Mouse (Mus musculus) liver, embryonic 15.5 days (tissue): Measurements from ENCODE around the gene Ccdc183. TPM values are rescaled to one million over a fixed set of nuclear protein-coding genes. Genes with fewer than 3 reads are reported as not detected.

Experiments used
- ATAC-seq: fragments of 200-750 bp; cut with Nextera tagmentation; 2 replicates; pipeline ENCODE4 v1.8.0; 2017; ENCODE audit warnings: moderate number of reproducible peaks, mild to moderate bottlenecking, moderate library complexity; ENCODE audit not compliant: insufficient read depth
- H3K27ac ChIP-seq: fragments of 300-500 bp; sonication (generic); replicated peaks from 2 replicates; pipeline ENCODE4 v1.5.1; 2015; ENCODE audit warnings: mild to moderate bottlenecking, inconsistent platforms
- H3K27me3 ChIP-seq: fragments of 300-500 bp; sonication (generic); 2 replicates; pipeline ENCODE4 v1.6.1; 2015; ENCODE audit warnings: mild to moderate bottlenecking, inconsistent platforms
- H3K36me3 ChIP-seq: fragments of 300-500 bp; sonication (generic); replicated peaks from 2 replicates; pipeline ENCODE4 v1.6.1; 2015; ENCODE audit warnings: moderate library complexity, mild to moderate bottlenecking, inconsistent platforms
- H3K4me1 ChIP-seq: fragments of 300-500 bp; sonication (generic); replicated peaks from 2 replicates; pipeline ENCODE4 v1.6.1; 2015; ENCODE audit warnings: inconsistent platforms
- H3K4me2 ChIP-seq: fragments of 300-500 bp; sonication (generic); 2 replicates; pipeline ENCODE4 v1.6.1; 2015; ENCODE audit warnings: moderate library complexity, mild to moderate bottlenecking, inconsistent platforms
- H3K4me3 ChIP-seq: fragments of 300-500 bp; sonication (generic); replicated peaks from 2 replicates; pipeline ENCODE4 v1.5.1; 2015; ENCODE audit warnings: mild to moderate bottlenecking, inconsistent platforms
- H3K9ac ChIP-seq: fragments of 300-500 bp; sonication (generic); 2 replicates; pipeline ENCODE4 v1.6.1; 2015; ENCODE audit warnings: moderate library complexity, mild to moderate bottlenecking, inconsistent platforms
- H3K9me3 ChIP-seq: fragments of 300-500 bp; sonication (generic); replicated peaks from 2 replicates; pipeline ENCODE4 v1.6.1; 2016; ENCODE audit warnings: inconsistent platforms
- WGBS: fragments of 180-500 bp; shearing (Covaris S2); methylation state at CpG from one replicate; pipeline ENCODE4 v1.1.7; 2015; ENCODE audit warnings: mixed read lengths; ENCODE audit not compliant: insufficient replicate concordance; 5-methylcytosine and 5-hydroxymethylcytosine counted together
- polyA plus RNA-seq: library from polyadenylated mRNA; unstranded; fragments of >200 nt; fragmentation: Nextera tagmentation; extraction: Ambion mirVana; gene quantifications from 2 replicates; pipeline ENCODE4 v1.2.1, GENCODE M21; 2015

Gene Ccdc183
- polyA plus RNA-seq, 1 experiment from 2014 or later, result 0.06 TPM

DNA sequence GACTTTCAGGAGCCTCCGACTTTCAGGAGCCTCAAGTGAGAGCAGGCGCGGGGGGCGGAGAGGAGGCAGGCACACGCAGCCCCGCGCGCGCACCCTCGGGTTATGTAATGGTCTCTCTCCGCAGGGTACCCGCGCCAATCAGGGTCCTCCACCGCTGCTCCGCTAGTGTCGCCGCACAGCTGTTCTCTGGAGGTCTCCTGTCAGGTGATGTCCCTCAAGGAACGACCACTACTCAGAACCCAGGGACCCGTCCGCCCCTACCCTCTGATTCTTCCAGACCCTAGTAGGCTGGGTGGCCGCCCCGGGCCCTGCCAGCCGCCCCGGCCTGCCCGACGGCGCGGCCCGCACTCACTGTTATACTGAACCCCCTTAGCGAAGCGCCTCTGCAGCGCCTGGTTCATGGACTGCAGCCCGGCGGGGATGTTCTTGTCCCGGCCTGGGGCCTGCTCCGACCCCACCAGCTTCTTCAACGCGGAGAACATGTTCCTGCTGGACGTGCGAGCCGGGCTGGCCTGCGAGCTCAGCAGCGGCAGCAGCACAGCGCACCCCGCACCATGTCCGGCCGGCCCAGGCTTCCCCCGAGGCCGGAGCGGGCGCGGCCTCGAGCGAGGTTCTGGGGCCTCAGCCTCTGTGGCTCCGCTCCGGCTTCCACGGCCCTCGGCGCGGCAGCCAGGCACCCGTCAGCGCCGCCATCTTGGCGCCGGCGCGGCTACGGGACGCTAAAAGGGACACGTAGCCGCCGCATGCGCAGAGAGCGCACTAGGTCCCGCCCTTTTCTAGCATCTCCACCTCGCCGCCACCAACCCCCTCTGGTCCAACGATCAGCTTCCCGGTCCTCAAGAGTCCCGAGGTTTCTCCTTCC is 9.5 kb downstream of the Ccdc183 start, which contains the start of gene Rabl6:
Gene Rabl6 (minus strand): TSS at position 761 of the 862 bp plus-strand sequence.
- WGBS, result under 1% methylated on average over 80 of the region's 80 CpGs
- peak within 1 kb of the TSS; percentile 86 for H3K27ac ChIP-seq
- peaks cover 6% of the 10 kb centered on the region; the same call in 1 of the 2 replicates for H3K27me3 ChIP-seq
- H3K4me1 ChIP-seq, result peaks cover 31% of the 10 kb centered on the region
- peak; percentile 79 for ATAC-seq
- peak within 1 kb of the TSS; percentile 80 for H3K4me2 ChIP-seq
- H3K36me3 ChIP-seq, result peaks cover 5% of the 10 kb centered on the region
- H3K4me3 ChIP-seq, result peak within 1 kb of the TSS; percentile 89
- H3K9ac ChIP-seq, result peak within 1 kb of the TSS; percentile 91
- H3K9me3 ChIP-seq, result no peaks in the 10 kb centered on the region

DNA sequence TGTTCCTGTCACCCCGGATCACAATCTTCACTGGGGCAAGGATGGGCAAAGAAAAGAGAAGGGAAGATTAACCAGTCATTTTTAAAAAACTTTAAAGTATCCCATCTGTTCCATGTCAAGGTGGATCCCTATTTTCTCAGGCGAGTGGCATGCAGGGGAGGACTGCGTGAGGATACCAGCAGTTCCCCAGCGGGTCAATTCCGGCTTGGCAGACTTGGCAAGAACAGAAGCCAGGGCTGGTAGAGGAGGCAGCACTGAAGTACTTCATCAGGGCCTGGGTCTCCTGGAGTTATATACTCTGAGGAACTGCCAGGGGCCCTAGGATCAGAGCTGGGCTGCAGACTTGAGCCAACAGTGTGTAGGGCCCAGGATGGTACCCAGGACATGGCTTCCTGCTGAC is 15.0 kb downstream of the Ccdc183 start:
- H3K4me3 ChIP-seq, result no peak overlapping the region
- no peak for ATAC-seq
- no peaks in the 10 kb centered on the region for H3K9me3 ChIP-seq
- H3K27me3 ChIP-seq, result no peaks in the 10 kb centered on the region
- H3K9ac ChIP-seq, result no peak overlapping the region
- H3K36me3 ChIP-seq, result peaks cover 60% of the 10 kb centered on the region
- H3K27ac ChIP-seq, result no peak overlapping the region
- no peak overlapping the region for H3K4me2 ChIP-seq
- H3K4me1 ChIP-seq, result peaks cover 36% of the 10 kb centered on the region
- 79% methylated on average over 5 of the region's 5 CpGs for WGBS

- H3K27me3 ChIP-seq, result no peaks in the 10 kb centered on the region
- peaks cover 84% of the 10 kb centered on the region for H3K36me3 ChIP-seq
- H3K9me3 ChIP-seq, result no peaks in the 10 kb centered on the region
- no peak overlapping the region for H3K4me3 ChIP-seq
- peaks cover 19% of the 10 kb centered on the region for H3K4me1 ChIP-seq
- H3K9ac ChIP-seq, result no peak overlapping the region
- ATAC-seq, result peak; percentile 69
- peak overlapping the region; percentile 19; the same call in 1 of the 2 replicates for H3K27ac ChIP-seq
- no peak overlapping the region for H3K4me2 ChIP-seq
- 67% methylated on average over 2 of the region's 2 CpGs for WGBS
Measured at GRCm38 (mm10) chr2:25600037-25600436, 17.4 kb downstream of the Ccdc183 start.

DNA sequence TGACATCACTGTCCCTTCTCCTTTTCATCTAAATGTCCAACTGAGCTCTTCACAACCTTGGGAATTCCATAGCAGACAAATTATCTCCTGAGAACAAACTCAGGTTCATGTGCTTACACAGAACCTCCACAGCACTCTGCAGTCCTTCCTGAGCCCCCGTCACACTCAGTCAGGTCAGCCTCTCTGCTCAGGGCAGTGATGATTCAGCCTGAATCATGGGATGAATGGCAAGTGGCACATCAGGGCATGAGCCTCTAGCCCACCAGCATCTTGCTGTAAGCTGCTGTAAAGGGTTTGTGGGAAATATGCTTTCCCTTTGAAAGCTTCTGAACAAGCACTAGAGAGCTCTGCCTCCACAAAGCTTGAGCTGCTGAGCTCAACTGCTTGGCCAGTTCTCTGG is 18.7 kb downstream of the Ccdc183 start:
- Histone ChIP-seq H3K27ac (no peak overlapping the region), H3K4me2 (no peak overlapping the region), H3K9me3 (no peaks in the 10 kb centered on the region), H3K27me3 (no peaks in the 10 kb centered on the region), H3K4me3 (no peak overlapping the region), H3K36me3 (peaks cover 92% of the 10 kb centered on the region), H3K9ac (no peak overlapping the region), H3K4me1 (peaks cover 19% of the 10 kb centered on the region)
- no peak for ATAC-seq
- WGBS, result 83% methylated on average over 1 of the region's 1 CpGs

DNA sequence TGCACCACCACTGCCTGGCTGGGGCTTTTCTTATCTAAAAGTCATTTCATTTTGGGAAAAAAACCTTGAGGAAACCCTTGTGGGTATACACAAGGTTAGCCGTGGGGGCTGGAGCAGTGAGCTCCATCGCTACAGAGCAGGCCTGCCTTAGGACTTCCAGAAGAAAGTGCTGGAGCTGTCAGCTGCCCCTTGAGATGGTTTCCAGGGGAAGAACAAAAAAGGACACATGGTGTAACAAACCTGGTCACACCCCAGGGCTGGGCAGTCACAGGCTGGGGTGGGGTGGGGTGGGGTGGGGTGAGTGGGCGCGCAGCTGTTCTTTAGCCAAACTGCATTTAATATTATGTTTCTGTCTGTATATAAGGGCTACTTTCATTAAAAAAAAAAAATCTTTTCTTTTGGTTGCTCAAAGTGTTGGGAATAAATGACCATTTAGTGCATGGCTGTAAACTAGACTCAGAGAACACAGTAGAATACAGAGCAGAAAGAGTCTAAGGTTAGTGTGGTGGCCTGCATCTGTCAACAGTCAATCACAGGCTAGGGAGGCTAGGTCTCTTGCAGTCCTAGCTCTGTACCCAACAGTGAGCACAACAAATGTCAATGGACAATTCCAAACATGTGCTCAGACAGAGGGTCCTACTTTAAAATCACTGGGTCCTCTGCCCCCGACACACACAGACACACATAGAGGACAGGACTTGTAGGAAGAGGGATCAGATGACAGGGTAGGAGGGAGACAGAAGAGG is 20.5 kb downstream of the Ccdc183 start:
- H3K4me2 ChIP-seq, result no peak overlapping the region
- H3K27me3 ChIP-seq, result no peaks in the 10 kb centered on the region
- no peaks in the 10 kb centered on the region for H3K9me3 ChIP-seq
- H3K4me1 ChIP-seq, result peaks cover 19% of the 10 kb centered on the region
- 80% methylated on average over 5 of the region's 5 CpGs for WGBS
- H3K27ac ChIP-seq, result no peak overlapping the region
- H3K9ac ChIP-seq, result no peak overlapping the region
- no peak overlapping the region for H3K4me3 ChIP-seq
- no peak for ATAC-seq
- peaks cover 94% of the 10 kb centered on the region for H3K36me3 ChIP-seq

DNA sequence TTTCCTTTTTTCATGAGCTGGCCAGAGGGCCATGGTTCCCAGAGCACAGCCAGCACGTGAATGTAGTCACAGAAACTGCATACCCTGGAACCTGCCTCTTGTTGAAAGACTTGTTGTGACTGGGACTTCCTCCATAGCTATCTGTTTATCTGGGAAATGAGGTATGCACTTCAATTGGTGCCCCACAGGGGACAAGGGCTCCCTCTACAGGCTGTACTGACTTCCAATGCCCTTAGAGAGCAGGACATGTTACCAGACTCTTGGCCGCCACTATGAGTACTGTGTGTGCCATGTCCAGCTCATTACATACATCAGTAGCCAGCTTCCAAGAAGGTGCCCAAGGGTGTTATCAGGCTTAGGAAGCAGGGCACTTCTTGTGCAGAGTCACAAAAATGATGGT is 25.6 kb downstream of the Ccdc183 start:
- H3K27ac ChIP-seq, result no peak overlapping the region
- no peaks in the 10 kb centered on the region for H3K4me1 ChIP-seq
- H3K4me2 ChIP-seq, result no peak overlapping the region
- ATAC-seq, result no peak
- H3K27me3 ChIP-seq, result no peaks in the 10 kb centered on the region
- 53% methylated on average over 2 of the region's 2 CpGs for WGBS
- H3K9ac ChIP-seq, result no peak overlapping the region
- peaks cover 80% of the 10 kb centered on the region for H3K36me3 ChIP-seq
- no peaks in the 10 kb centered on the region for H3K9me3 ChIP-seq
- no peak overlapping the region for H3K4me3 ChIP-seq

GRCm38 (mm10) chr2:25588227-25588907 is 29.1 kb downstream of the Ccdc183 start:
- no peak for ATAC-seq
- Histone ChIP-seq H3K4me3 (no peak overlapping the region), H3K27me3 (no peaks in the 10 kb centered on the region), H3K27ac (0 out of 2 replicates have a peak overlapping the region, but pooled peaks have one; percentile 9), H3K9me3 (no peaks in the 10 kb centered on the region), H3K36me3 (peaks cover 83% of the 10 kb centered on the region), H3K9ac (no peak overlapping the region), H3K4me1 (no peaks in the 10 kb centered on the region), H3K4me2 (no peak overlapping the region)
- WGBS, result 69% methylated on average over 8 of the region's 8 CpGs

GRCm38 (mm10) chr2:25587290-25587689 is 30.2 kb downstream of the Ccdc183 start:
- Histone ChIP-seq H3K4me3 (no peak overlapping the region), H3K27me3 (no peaks in the 10 kb centered on the region), H3K9ac (no peak overlapping the region), H3K4me2 (no peak overlapping the region), H3K4me1 (peaks cover 9% of the 10 kb centered on the region), H3K27ac (no peak overlapping the region), H3K36me3 (peaks cover 75% of the 10 kb centered on the region), H3K9me3 (no peaks in the 10 kb centered on the region)
- ATAC-seq, result no peak
- WGBS, result 75% methylated on average over 8 of the region's 8 CpGs

- no peak overlapping the region for H3K4me3 ChIP-seq
- 79% methylated on average over 3 of the region's 3 CpGs for WGBS
Measured at GRCm38 (mm10) chr2:25585601-25586000, 31.9 kb downstream of the Ccdc183 start.

GRCm38 (mm10) chr2:25584856-25585255 is 32.6 kb downstream of the Ccdc183 start:
- Histone ChIP-seq H3K4me2 (no peak overlapping the region), H3K4me1 (peaks cover 32% of the 10 kb centered on the region), H3K9ac (no peak overlapping the region), H3K36me3 (peaks cover 51% of the 10 kb centered on the region), H3K4me3 (no peak overlapping the region), H3K27ac (no peak overlapping the region), H3K9me3 (no peaks in the 10 kb centered on the region), H3K27me3 (peaks cover 21% of the 10 kb centered on the region)
- WGBS, result 72% methylated on average over 4 of the region's 4 CpGs
- ATAC-seq, result no peak

More at GRCm38 (mm10) chr2:25585601-25586000, 31.9 kb downstream of the Ccdc183 start:
- H3K9me3 ChIP-seq, result no peaks in the 10 kb centered on the region
- H3K4me1 ChIP-seq, result peaks cover 25% of the 10 kb centered on the region
- peaks cover 58% of the 10 kb centered on the region for H3K36me3 ChIP-seq
- H3K27me3 ChIP-seq, result peaks cover 13% of the 10 kb centered on the region
- no peak overlapping the region for H3K9ac ChIP-seq
- H3K4me2 ChIP-seq, result no peak overlapping the region
- H3K27ac ChIP-seq, result no peak overlapping the region
- ATAC-seq, result no peak

GRCm38 (mm10) chr2:25584152-25584551 is 33.3 kb downstream of the Ccdc183 start:
- no peak for ATAC-seq
- Histone ChIP-seq H3K27ac (no peak overlapping the region), H3K9ac (no peak overlapping the region), H3K4me1 (peaks cover 39% of the 10 kb centered on the region), H3K27me3 (peaks cover 28% of the 10 kb centered on the region), H3K36me3 (peaks cover 48% of the 10 kb centered on the region), H3K4me3 (no peak overlapping the region), H3K4me2 (no peak overlapping the region), H3K9me3 (no peaks in the 10 kb centered on the region)
- 80% methylated on average over 3 of the region's 3 CpGs for WGBS
